Mouse (Mus musculus) hindbrain, postnatal 0 days (tissue): ENCODE data around the gene Prc1. TPM values are rescaled to one million over a fixed set of nuclear protein-coding genes. Genes with fewer than 3 reads are reported as not detected.

ENCODE experiments used
- ATAC-seq: fragments of 200-750 bp; cut with Nextera tagmentation; 2 replicates; pipeline ENCODE4 v1.8.0; 2017; ENCODE audit warnings: mild to moderate bottlenecking, moderate TSS enrichment, moderate library complexity
- DNase-seq: peaks from one replicate; pipeline ENCODE4 v3.0.0-alpha.2; 2015; ENCODE audit warnings: low spot score
- H3K27ac ChIP-seq: fragments of 300-500 bp; sonication (generic); 2 replicates; pipeline ENCODE4 v1.5.1; 2014; ENCODE audit warnings: mild to moderate bottlenecking
- H3K27me3 ChIP-seq: fragments of 300-500 bp; sonication (generic); 2 replicates; pipeline ENCODE4 v1.6.1; 2014; ENCODE audit warnings: low read length, mixed read lengths; ENCODE audit not compliant: insufficient read depth
- H3K36me3 ChIP-seq: fragments of 300-500 bp; sonication (generic); 2 replicates; pipeline ENCODE4 v1.6.1; 2014; ENCODE audit warnings: low read length, mixed read lengths; ENCODE audit not compliant: insufficient read depth
- H3K4me1 ChIP-seq: fragments of 300-500 bp; sonication (generic); 2 replicates; pipeline ENCODE4 v1.6.1; 2014; ENCODE audit warnings: antibody characterized with exemption, low read length, mixed read lengths; ENCODE audit not compliant: insufficient read depth
- H3K4me2 ChIP-seq: fragments of 300-500 bp; sonication (generic); 2 replicates; pipeline ENCODE4 v1.6.1; 2014; ENCODE audit warnings: low read depth, mild to moderate bottlenecking, low read length, moderate library complexity, mixed read lengths
- H3K4me3 ChIP-seq: fragments of 300-500 bp; sonication (generic); 2 replicates; pipeline ENCODE4 v1.5.1; 2014; ENCODE audit warnings: low read length
- H3K9ac ChIP-seq: fragments of 300-500 bp; sonication (generic); replicated peaks from 2 replicates; pipeline ENCODE4 v1.6.1; 2014; ENCODE audit warnings: mild to moderate bottlenecking, low read length, moderate library complexity, mixed read lengths
- H3K9me3 ChIP-seq: fragments of 300-500 bp; sonication (generic); 2 replicates; pipeline ENCODE4 v1.6.1; 2016; ENCODE audit warnings: low read length, mixed read lengths
- CTCF ChIP-seq: IDR thresholded peaks from 2 replicates; pipeline ENCODE4 v1.5.1; 2016; ENCODE audit warnings: antibody characterized with exemption, control low read depth, low read depth
- WGBS: fragments of 180-500 bp; shearing (Covaris S2); extraction: QIAGEN DNeasy Blood & Tissue Kit; methylation state at CpG from one replicate; pipeline ENCODE4 v1.1.7; 2014; 5-methylcytosine and 5-hydroxymethylcytosine counted together
- polyA plus RNA-seq: library from polyadenylated mRNA; unstranded; fragments of >200 nt; fragmentation: Nextera tagmentation; extraction: Ambion mirVana; gene quantifications from 2 replicates; pipeline ENCODE4 v1.2.1, GENCODE M21; 2015
- total RNA-seq: library from RNA; depleted of rRNA; stranded (reverse); fragments of >200 nt; gene quantifications from 2 replicates; pipeline ENCODE4 v1.2.3, GENCODE M21; 2014

Gene Prc1
- total and polyA plus RNA-seq, 2 experiments from 2014 or later, result 24.6 to 32.9 TPM

GRCm38 (mm10) chr7:80268897-80269750, 25.1 kb upstream of the Prc1 start, which contains the start of gene Vps33b:
Gene Vps33b (plus strand): TSS chr7:80269649.
- 3% methylated on average over 21 of the region's 21 CpGs for WGBS
- DNase-seq, result peak; percentile 96
- no peaks in the 10 kb centered on the region for H3K9me3 ChIP-seq
- peak within 1 kb of the TSS; percentile 67 for H3K4me3 ChIP-seq
- no peaks in the 10 kb centered on the region for H3K27me3 ChIP-seq
- H3K4me2 ChIP-seq, result peak within 1 kb of the TSS; percentile 80
- peak within 1 kb of the TSS; percentile 66 for H3K27ac ChIP-seq
- peak within 1 kb of the TSS; percentile 64 for H3K9ac ChIP-seq
- H3K36me3 ChIP-seq, result peaks cover 36% of the 10 kb centered on the region
- peak; percentile 93 for ATAC-seq
- no peak for TF ChIP-seq CTCF
- peaks cover 13% of the 10 kb centered on the region for H3K4me1 ChIP-seq

GRCm38 (mm10) chr7:80269751-80270255, 24.4 kb upstream of the Prc1 start:
- H3K4me2 ChIP-seq, result peak overlapping the region; percentile 80
- peaks cover 13% of the 10 kb centered on the region for H3K4me1 ChIP-seq
- TF ChIP-seq CTCF, result no peak
- no peaks in the 10 kb centered on the region for H3K27me3 ChIP-seq
- H3K36me3 ChIP-seq, result peaks cover 37% of the 10 kb centered on the region
- no peaks in the 10 kb centered on the region for H3K9me3 ChIP-seq
- 1% methylated on average over 23 of the region's 23 CpGs for WGBS
- peak overlapping the region; percentile 64 for H3K9ac ChIP-seq
- DNase-seq (peak; percentile 27), ATAC-seq (peak; percentile 64; the same call in 1 of the 2 replicates)
- H3K4me3 ChIP-seq, result peak overlapping the region; percentile 67
- H3K27ac ChIP-seq, result peak overlapping the region; percentile 66

- ATAC-seq (no peak), DNase-seq (no peak)
- TF ChIP-seq CTCF, result no peak
- Histone ChIP-seq H3K36me3 (peaks cover 39% of the 10 kb centered on the region), H3K4me3 (no peak overlapping the region), H3K27ac (no peak overlapping the region), H3K27me3 (no peaks in the 10 kb centered on the region), H3K4me1 (peaks cover 13% of the 10 kb centered on the region), H3K9me3 (no peaks in the 10 kb centered on the region), H3K4me2 (no peak overlapping the region), H3K9ac (no peak overlapping the region)
- 93% methylated on average over 2 of the region's 2 CpGs for WGBS
Measured at GRCm38 (mm10) chr7:80273456-80273855, 20.8 kb upstream of the Prc1 start.

GRCm38 (mm10) chr7:80276374-80276773, 17.9 kb upstream of the Prc1 start:
- H3K9me3 ChIP-seq, result no peaks in the 10 kb centered on the region
- H3K27me3 ChIP-seq, result no peaks in the 10 kb centered on the region
- H3K27ac ChIP-seq, result no peak overlapping the region
- H3K9ac ChIP-seq, result no peak overlapping the region
- WGBS, result 98% methylated on average over 4 of the region's 4 CpGs
- no peak for DNase-seq
- H3K4me3 ChIP-seq, result no peak overlapping the region
- TF ChIP-seq CTCF, result no peak
- peaks cover 52% of the 10 kb centered on the region for H3K36me3 ChIP-seq
- no peaks in the 10 kb centered on the region for H3K4me1 ChIP-seq
- no peak for ATAC-seq
- no peak overlapping the region for H3K4me2 ChIP-seq

- TF ChIP-seq CTCF, result no peak
- peaks cover 56% of the 10 kb centered on the region for H3K36me3 ChIP-seq
- no peak overlapping the region for H3K9ac ChIP-seq
- no peak for ATAC-seq
- H3K4me3 ChIP-seq, result no peak overlapping the region
- no peaks in the 10 kb centered on the region for H3K4me1 ChIP-seq
- WGBS, result 81% methylated on average over 10 of the region's 10 CpGs
- H3K27ac ChIP-seq, result no peak overlapping the region
- no peaks in the 10 kb centered on the region for H3K9me3 ChIP-seq
- no peaks in the 10 kb centered on the region for H3K27me3 ChIP-seq
- H3K4me2 ChIP-seq, result no peak overlapping the region
- no peak for DNase-seq
Measured at GRCm38 (mm10) chr7:80280032-80280431, 14.2 kb upstream of the Prc1 start.

- no peak for DNase-seq
- H3K36me3 ChIP-seq, result peaks cover 57% of the 10 kb centered on the region
- no peaks in the 10 kb centered on the region for H3K9me3 ChIP-seq
- H3K4me2 ChIP-seq, result no peak overlapping the region
- 91% methylated on average over 2 of the region's 2 CpGs for WGBS
- H3K4me1 ChIP-seq, result no peaks in the 10 kb centered on the region
- H3K27me3 ChIP-seq, result no peaks in the 10 kb centered on the region
- no peak overlapping the region for H3K27ac ChIP-seq
- peak; percentile 39 for TF ChIP-seq CTCF
- no peak overlapping the region for H3K4me3 ChIP-seq
- no peak for ATAC-seq
- H3K9ac ChIP-seq, result no peak overlapping the region
Measured at GRCm38 (mm10) chr7:80280998-80281397, 13.3 kb upstream of the Prc1 start.

- TF ChIP-seq CTCF, result no peak
- Histone ChIP-seq H3K4me3 (no peak overlapping the region), H3K9me3 (no peaks in the 10 kb centered on the region), H3K27me3 (no peaks in the 10 kb centered on the region), H3K36me3 (peaks cover 57% of the 10 kb centered on the region), H3K27ac (no peak overlapping the region), H3K9ac (no peak overlapping the region), H3K4me2 (no peak overlapping the region), H3K4me1 (no peaks in the 10 kb centered on the region)
- no peak for DNase-seq
- 86% methylated on average over 3 of the region's 3 CpGs for WGBS
- no peak for ATAC-seq
Measured at GRCm38 (mm10) chr7:80281646-80282045, 12.6 kb upstream of the Prc1 start.
